Mouse (Mus musculus) activated CD4-positive, CD25-positive, alpha-beta regulatory T cell, adult 9 weeks (primary cell): ENCODE data around the gene Bet1l. TPM values are rescaled to one million over a fixed set of nuclear protein-coding genes. Genes with fewer than 3 reads are reported as not detected.

Source experiments
- polyA plus RNA-seq: library from polyadenylated mRNA; unstranded; fragments of 100-300 nt; shearing (Covaris generic); gene quantifications from one replicate; pipeline ENCODE4 v1.2.1, GENCODE M21; 2017

Gene Bet1l
- polyA plus RNA-seq = 52.1 TPM

DNA sequence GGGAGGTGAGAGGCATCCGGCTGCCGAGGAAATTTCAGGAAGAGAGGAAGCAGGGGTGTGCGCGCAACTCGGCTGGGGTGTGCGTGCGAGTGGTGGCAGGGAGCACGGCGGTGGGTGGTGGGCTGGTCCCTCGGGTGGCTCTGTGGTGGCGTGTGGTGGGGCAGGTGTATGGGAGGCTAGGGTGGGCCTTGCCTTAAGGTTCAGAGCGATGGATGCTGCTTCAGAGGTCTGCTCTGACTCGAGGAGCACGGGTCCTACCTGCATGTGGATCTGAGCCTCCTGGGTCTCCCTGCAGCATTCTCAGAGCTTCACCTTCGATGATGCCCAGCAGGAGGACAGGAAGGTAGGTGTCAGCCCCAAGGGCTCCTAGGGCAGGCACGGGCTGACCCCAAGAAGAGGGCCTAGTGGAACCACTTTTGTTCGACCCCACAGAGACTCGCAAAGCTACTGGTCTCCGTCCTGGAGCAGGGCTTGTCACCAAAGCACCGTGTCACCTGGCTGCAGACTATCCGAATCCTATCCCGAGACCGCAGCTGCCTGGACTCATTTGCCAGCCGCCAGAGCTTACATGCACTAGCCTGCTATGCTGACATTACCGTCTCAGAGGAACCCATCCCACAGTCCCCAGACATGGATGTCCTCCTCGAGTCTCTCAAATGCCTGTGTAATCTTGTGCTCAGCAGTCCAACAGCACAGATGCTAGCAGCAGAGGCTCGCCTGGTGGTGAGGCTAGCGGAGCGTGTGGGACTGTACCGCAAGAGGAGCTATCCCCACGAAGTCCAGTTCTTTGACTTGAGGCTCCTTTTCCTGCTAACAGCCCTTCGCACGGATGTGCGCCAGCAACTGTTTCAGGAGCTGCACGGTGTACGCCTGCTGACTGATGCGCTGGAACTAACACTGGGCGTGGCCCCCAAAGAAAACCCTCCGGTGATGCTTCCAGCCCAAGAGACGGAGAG is at the start of gene Bet1l:
Gene Bet1l (minus strand): TSS at position 28 of the 956 bp plus-strand sequence.

DNA sequence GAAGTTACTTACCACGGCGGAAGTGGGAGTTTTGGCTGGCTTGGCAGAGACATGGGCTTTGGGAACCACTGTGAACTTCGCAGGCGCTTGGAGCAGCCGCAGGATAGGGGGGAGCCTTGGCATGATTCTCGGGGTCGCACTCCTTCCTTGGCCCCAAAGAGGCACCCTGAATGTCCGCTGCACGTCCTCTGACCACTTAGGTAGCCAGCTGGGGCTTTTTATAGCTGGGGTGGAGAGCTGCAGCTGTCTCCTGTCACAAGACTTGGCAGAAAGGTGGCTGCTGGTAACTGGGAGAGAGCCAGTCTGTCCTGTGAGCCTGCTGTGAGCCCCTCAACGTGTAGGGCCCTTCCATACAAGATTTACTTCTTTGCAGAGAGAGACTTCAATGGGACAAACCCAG is 42.8 kb upstream of the Bet1l start, which contains the start of gene Cox8b:
Gene Cox8b (minus strand): TSS at position 227 of the 400 bp plus-strand sequence.

GRCm38 (mm10) chr7:140881696-140882468 is 24.5 kb upstream of the Bet1l start, which contains the start of the genes Psmd13 and Sirt3:
Gene Psmd13, plus strand, starts transcription at chr7:140881968.
Gene Sirt3, minus strand, starts transcription at chr7:140882309.

GRCm38 (mm10) chr7:140856785-140857549 is 410 bp downstream of the Bet1l start, which contains the start of gene Ric8a:
Gene Ric8a, plus strand, starts transcription at chr7:140856957.

GRCm38 (mm10) chr7:140855860-140856784 is 1.3 kb downstream of the Bet1l start, which contains the start of gene Gm45785:
Gene Gm45785, minus strand, starts transcription at chr7:140856331.

DNA sequence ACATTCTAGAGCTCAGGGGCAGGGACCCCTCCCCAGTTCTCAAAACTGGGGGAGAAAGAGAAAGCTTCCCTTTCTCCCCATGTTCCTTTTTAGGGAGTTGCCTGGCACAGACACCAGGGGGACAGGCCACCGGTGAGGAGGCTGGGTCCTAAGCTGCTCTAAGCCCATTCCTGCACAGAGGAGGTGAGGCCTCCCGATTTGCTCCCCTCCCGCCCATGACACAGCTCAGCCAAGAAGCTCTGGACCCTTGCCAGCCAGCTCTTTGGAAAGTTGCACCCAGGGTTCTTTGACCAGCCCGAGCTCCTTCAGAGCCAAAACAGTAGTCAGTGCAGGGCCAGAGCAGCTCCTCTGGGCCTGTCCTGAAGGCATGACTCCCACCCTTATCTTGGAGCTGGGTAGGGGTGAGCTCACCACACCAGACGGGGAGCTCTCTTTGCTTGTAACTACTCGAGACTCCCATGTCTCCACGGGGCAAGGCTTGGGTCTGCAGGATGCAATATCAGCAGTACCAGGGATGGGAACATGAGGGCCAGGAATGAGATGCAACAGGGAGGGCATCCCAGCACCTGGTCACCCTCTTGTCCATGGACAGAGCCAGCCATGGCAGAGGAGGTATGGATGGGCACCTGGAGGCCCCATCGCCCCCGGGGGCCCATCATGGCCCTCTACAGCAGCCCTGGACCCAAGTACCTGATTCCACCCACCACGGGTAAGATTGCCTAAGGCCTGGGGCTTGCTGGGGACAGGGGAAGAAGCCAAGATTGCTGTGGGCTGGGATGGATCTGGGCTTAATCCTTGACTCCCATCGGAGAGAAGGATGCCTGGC is 9.4 kb downstream of the Bet1l start, which contains the start of gene Odf3:
Gene Odf3 (plus strand): TSS at position 51 of the 826 bp plus-strand sequence.

GRCm38 (mm10) chr7:140844905-140845665 is 12.3 kb downstream of the Bet1l start, which contains the start of gene Scgb1c1:
Gene Scgb1c1, plus strand, starts transcription at chr7:140845547.

DNA sequence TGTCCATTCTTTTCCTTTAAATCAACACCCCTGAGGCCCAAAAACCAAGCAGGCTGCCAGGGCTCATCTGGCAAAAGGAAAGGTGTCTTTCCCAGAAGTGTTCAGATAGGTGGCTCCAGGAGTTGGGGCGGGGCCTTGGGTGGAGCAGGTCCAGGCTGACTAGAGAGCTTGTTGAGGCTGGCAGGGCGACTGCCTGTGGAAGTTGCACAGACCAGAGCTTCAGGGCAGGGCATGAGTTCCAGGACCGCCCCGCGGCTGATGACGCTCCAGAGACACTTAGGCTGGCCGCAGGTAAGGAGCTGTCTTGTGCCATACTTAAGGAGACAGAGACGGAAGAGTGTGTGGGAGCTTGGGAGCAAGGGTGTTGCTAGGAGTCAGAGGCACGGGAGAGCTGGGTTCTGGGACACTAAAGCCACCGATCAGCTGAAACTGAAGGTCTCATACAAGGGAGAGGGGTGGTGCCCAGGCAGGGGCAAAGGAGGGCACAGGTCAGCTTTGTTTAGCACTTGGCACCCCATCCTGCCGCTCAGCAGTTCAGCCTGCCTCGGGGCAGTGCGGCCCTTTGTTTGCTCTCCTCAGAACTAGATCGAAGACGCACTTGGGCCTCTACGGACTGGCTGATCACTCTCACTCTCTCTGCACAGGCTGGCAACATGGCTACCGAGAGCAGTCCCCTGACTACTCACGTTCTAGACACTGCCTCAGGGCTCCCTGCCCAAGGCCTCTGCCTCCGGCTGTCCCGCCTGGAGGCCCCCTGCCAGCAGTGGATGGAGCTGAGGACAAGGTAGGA is 22.2 kb downstream of the Bet1l start, which contains the start of gene Urah:
Gene Urah (plus strand): TSS at position 51 of the 790 bp plus-strand sequence.

DNA sequence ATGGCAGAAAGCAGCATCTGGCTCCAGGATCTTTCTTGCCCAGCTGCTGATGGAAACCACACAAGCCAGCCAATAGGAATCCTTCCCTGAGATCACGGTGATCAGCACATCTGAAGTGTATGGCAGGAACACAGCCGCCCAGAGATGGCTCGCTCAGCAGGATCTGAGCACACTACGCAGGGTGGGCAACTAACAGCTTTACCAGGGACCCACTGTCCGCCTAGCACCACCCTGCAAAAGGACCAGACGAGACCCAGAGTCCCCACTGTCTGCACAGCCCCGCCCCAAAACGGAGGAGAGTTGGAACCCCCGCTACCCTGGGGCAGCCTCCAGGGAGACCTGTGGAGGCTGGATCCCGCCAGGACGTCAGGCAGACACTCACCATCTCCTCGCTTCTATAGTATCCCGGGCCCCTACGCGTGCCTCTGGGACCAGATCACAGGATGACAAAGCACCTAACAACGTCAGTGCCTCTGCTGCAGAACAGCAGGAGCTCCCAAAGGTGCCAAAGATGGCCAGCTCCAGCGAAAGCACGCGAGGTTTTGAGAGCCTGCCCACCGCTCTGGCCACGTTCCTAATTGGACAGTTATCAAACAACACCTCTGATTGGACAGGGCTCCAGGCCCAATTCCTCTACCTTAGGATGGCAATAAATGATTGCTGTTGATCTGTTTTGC is 35.6 kb downstream of the Bet1l start, which contains the start of gene Zfp941:
Gene Zfp941 (minus strand): TSS at position 526 of the 677 bp plus-strand sequence.

Other genes starting within 250 kb of the Bet1l start
- gene Olfr61, start 228.6 kb downstream of the Bet1l start, polyA plus RNA-seq = not detected
- not detected for gene Olfr53, start 211.1 kb downstream of the Bet1l start, polyA plus RNA-seq
- not detected for gene Olfr539, start 197.6 kb downstream of the Bet1l start, polyA plus RNA-seq
- gene Olfr45, start 175.6 kb downstream of the Bet1l start, polyA plus RNA-seq = 0.09 TPM
- not detected for gene Olfr541, start 160.3 kb downstream of the Bet1l start, polyA plus RNA-seq
- not detected for gene Cyp2e1, start 93.8 kb downstream of the Bet1l start, polyA plus RNA-seq
- gene Syce1, start 69.7 kb downstream of the Bet1l start, polyA plus RNA-seq = 0.18 TPM
- gene Zfp941, start 35.4 kb downstream of the Bet1l start, polyA plus RNA-seq = 0.23 TPM
- gene Urah, start 22.6 kb downstream of the Bet1l start, polyA plus RNA-seq = not detected
- not detected for gene Scgb1c1, start 12.0 kb downstream of the Bet1l start, polyA plus RNA-seq
- gene Odf3, start 9.8 kb downstream of the Bet1l start, polyA plus RNA-seq = not detected
- not detected for gene Gm45785, start 1.2 kb downstream of the Bet1l start, polyA plus RNA-seq
- 138 TPM for gene Ric8a, start 620 bp downstream of the Bet1l start, polyA plus RNA-seq
- 226 TPM for gene Psmd13, start 24.4 kb upstream of the Bet1l start, polyA plus RNA-seq
- 10.2 TPM for gene Sirt3, start 24.7 kb upstream of the Bet1l start, polyA plus RNA-seq
- not detected for gene Cox8b, start 42.9 kb upstream of the Bet1l start, polyA plus RNA-seq
- gene Nlrp6, start 63.3 kb upstream of the Bet1l start, polyA plus RNA-seq = not detected
- 39.5 TPM for gene Pgghg, start 83.8 kb upstream of the Bet1l start, polyA plus RNA-seq
- 0.73 TPM for gene Ifitm5, start 92.7 kb upstream of the Bet1l start, polyA plus RNA-seq
- gene Gm45717, start 98.4 kb upstream of the Bet1l start, polyA plus RNA-seq = not detected
- gene Ifitm2, start 98.4 kb upstream of the Bet1l start, polyA plus RNA-seq = 27.5 TPM
- gene Ifitm1, start 109.6 kb upstream of the Bet1l start, polyA plus RNA-seq = not detected
- 16.4 TPM for gene Ifitm3, start 153.2 kb upstream of the Bet1l start, polyA plus RNA-seq
- not detected for gene Ifitm6, start 160.3 kb upstream of the Bet1l start, polyA plus RNA-seq
- gene Gm17387, start 171.6 kb upstream of the Bet1l start, polyA plus RNA-seq = not detected
- gene B4galnt4, start 203.5 kb upstream of the Bet1l start, polyA plus RNA-seq = 13.8 TPM
- 330 TPM for gene Pkp3, start 220.6 kb upstream of the Bet1l start, polyA plus RNA-seq
- 240 TPM for gene Sigirr, start 243.0 kb upstream of the Bet1l start, polyA plus RNA-seq